Mouse (Mus musculus): ENCODE data around the gene Xlr4b. TPM values are rescaled to one million over a fixed set of nuclear protein-coding genes. Genes with fewer than 3 reads are reported as not detected.
"Not testable (repeated sequence)": the region's sequence is repeated elsewhere in the genome, so short reads cannot be mapped to it uniquely, and the experiment has no call there.

Gene Xlr4b
- polyA plus RNA-seq, 1 experiment, result 13.3 TPM

DNA sequence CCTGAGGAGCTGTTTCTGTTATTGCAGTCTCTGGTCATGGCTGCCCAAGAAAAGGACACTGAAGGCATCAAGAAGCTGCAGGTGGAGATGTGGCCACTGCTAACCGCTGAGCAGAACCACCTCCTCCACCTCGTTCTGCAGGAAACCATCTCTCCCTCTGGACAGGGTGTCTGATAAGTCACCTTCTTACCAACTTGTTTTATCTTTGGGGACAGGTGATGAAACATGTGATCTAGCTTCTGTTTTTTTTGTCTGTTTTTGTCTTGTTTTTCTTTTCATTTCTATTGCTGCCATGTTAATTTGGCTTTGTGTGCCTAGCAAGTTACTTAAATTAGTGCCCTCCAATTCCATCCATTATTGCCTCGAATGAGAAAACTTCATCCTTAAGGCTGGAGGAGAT lies 15.2 kb downstream of the Xlr4b start:
- 21% methylated on average over 3 of the region's 3 CpGs for WGBS
- Histone ChIP-seq H3K27ac (ENCODE audit: control insufficient read depth, insufficient read depth, low read length) (peak overlapping the region; percentile 33; the same call in 1 of the 2 replicates), H3K27me3 (ENCODE audit: control insufficient read depth, insufficient read depth, low read length) (no peaks in the 10 kb centered on the region), H3K4me3 (ENCODE audit: control insufficient read depth, insufficient read depth, low read length) (peak overlapping the region; percentile 95), H3K36me3 (ENCODE audit: control insufficient read depth, insufficient read depth, low read length) (no peaks in the 10 kb centered on the region), H3K4me1 (replicated peaks; ENCODE audit: control insufficient read depth, insufficient read depth, low read length) (peaks cover 4% of the 10 kb centered on the region)
- TF ChIP-seq CTCF (IDR thresholded peaks at IDR 0.05; ENCODE audit: borderline replicate concordance, control insufficient read depth, extremely low read depth, insufficient read depth, low read length, poor library complexity), result no peak
- TF ChIP-seq POLR2A (IDR thresholded peaks at IDR 0.05; ENCODE audit: control insufficient read depth, extremely low read depth, insufficient read depth, low read length, poor library complexity), result no peak
- no peak for DNase-seq

- not testable (repeated sequence) for H3K4me3 ChIP-seq (ENCODE audit: control insufficient read depth, insufficient read depth, low read length); H3K4me1 ChIP-seq (replicated peaks; ENCODE audit: control insufficient read depth, insufficient read depth, low read length); H3K27me3 ChIP-seq (ENCODE audit: control insufficient read depth, insufficient read depth, low read length); H3K27ac ChIP-seq (ENCODE audit: control insufficient read depth, insufficient read depth, low read length); H3K36me3 ChIP-seq (ENCODE audit: control insufficient read depth, insufficient read depth, low read length)
- WGBS, result 32% methylated on average over 14 of the region's 14 CpGs
- peak; percentile 2 for DNase-seq
Observed at GRCm38 (mm10) chrX:73242821-73243325, 28.7 kb downstream of the Xlr4b start, which contains the start of gene Xlr4c. Gene Xlr4c (minus strand): TSS chrX:73243130.

DNA sequence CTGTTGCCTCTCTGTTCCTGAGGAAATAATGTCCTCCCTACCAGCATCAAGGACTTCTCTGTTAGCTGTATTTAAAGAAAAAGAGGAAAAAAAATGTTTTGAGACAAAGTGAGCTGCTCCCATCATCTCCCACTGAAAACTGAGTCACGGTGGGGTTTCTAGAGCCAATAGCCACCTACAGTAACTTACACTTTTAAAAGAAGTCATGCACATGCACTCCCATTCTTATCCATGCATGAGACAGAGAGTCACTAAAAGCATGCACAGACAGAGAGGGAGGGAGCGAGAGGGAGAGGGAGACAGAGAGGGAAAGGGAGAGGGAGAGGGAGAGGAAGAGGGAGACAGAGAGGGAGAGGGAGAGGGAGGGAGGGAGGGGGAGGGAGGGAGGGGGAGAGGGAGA lies 48.3 kb downstream of the Xlr4b start:
- not testable (repeated sequence) for H3K4me1 ChIP-seq (replicated peaks; ENCODE audit: control insufficient read depth, insufficient read depth, low read length); H3K4me3 ChIP-seq (ENCODE audit: control insufficient read depth, insufficient read depth, low read length); DNase-seq; H3K27me3 ChIP-seq (ENCODE audit: control insufficient read depth, insufficient read depth, low read length); H3K27ac ChIP-seq (ENCODE audit: control insufficient read depth, insufficient read depth, low read length); H3K36me3 ChIP-seq (ENCODE audit: control insufficient read depth, insufficient read depth, low read length)
- 83% methylated on average over 1 of the region's 2 CpGs for WGBS

DNA sequence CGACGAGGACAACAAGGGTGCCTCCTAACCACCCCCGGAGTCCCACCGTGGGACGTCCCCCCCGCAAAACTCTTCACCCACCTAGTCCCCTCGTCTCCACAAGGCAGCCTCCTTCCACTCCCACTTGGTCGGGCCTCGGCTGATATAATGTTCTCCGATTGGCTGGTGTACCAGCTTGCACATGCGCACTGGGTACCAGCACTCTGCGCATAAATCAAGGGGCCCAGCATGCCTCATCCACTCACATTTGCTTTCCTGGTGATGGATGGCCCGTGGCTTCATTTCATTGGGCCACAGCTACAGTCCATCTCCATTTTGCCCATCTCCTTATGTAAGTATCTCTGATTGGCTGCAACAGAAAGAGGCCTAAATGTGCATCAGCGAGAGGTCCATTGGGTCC lies 51.1 kb downstream of the Xlr4b start, which contains the start of gene Xlr3c:
Gene Xlr3c, minus strand, starts transcription at position 121 of the 400 bp plus-strand sequence.
- not testable (repeated sequence) for H3K4me1 ChIP-seq (replicated peaks; ENCODE audit: control insufficient read depth, insufficient read depth, low read length); H3K4me3 ChIP-seq (ENCODE audit: control insufficient read depth, insufficient read depth, low read length); DNase-seq

More for the DNA sequence above, 51.1 kb downstream of the Xlr4b start, which contains the start of gene Xlr3c:
- not testable (repeated sequence) for H3K36me3 ChIP-seq (ENCODE audit: control insufficient read depth, insufficient read depth, low read length); H3K27me3 ChIP-seq (ENCODE audit: control insufficient read depth, insufficient read depth, low read length); H3K27ac ChIP-seq (ENCODE audit: control insufficient read depth, insufficient read depth, low read length)
- 95% methylated on average over 14 of the region's 14 CpGs for WGBS

Other genes with a start within 250 kb of the Xlr4b start
- gene Zfp185, start 227.0 kb upstream of the Xlr4b start, polyA plus RNA-seq (2012; rRNA removed), result 1.0 and 1.3 TPM in 2 replicates
- not detected in 2 replicates for gene Pnma5, start 177.2 kb upstream of the Xlr4b start, polyA plus RNA-seq (2012; rRNA removed)
- not detected in 2 replicates for gene Pnma3, start 149.5 kb upstream of the Xlr4b start, polyA plus RNA-seq (2012; rRNA removed)
- 4.0 and 7.7 TPM in 2 replicates for gene Xlr4a, start 131.9 kb upstream of the Xlr4b start, polyA plus RNA-seq (2012; rRNA removed)
- gene Xlr3a, start 117.2 kb upstream of the Xlr4b start, polyA plus RNA-seq (2012; rRNA removed), result 0.97 TPM in 1 of 2 replicates, not detected in the other
- 0.11 and 0.17 TPM in 2 replicates for gene Gm14685, start 97.3 kb upstream of the Xlr4b start, polyA plus RNA-seq (2012; rRNA removed)
- not detected in 2 replicates for gene Xlr5b, start 65.5 kb upstream of the Xlr4b start, polyA plus RNA-seq (2012; rRNA removed)
- not detected in 2 replicates for gene DXBay18, start 64.9 kb upstream of the Xlr4b start, polyA plus RNA-seq (2012; rRNA removed)
- not detected in 2 replicates for gene Spin2d, start 37.3 kb upstream of the Xlr4b start, polyA plus RNA-seq (2012; rRNA removed)
- 0.56 and 2.8 TPM in 2 replicates for gene Xlr3b, start 22.1 kb upstream of the Xlr4b start, polyA plus RNA-seq (2012; rRNA removed)
- gene F8a, start 14.0 kb downstream of the Xlr4b start, polyA plus RNA-seq (2012; rRNA removed), result 21.8 and 26.5 TPM in 2 replicates
- gene Xlr4c, start 28.8 kb downstream of the Xlr4b start, polyA plus RNA-seq (2012; rRNA removed), result 4.1 and 6.8 TPM in 2 replicates
- gene Xlr3c, start 51.1 kb downstream of the Xlr4b start, polyA plus RNA-seq (2012; rRNA removed), result not detected in 2 replicates
- gene Xlr5a, start 78.6 kb downstream of the Xlr4b start, polyA plus RNA-seq (2012; rRNA removed), result 0.05 TPM in 1 of 2 replicates, not detected in the other
- 0.11 TPM in 1 of 2 replicates, not detected in the other for gene Xlr5c, start 78.6 kb downstream of the Xlr4b start, polyA plus RNA-seq (2012; rRNA removed)
- not detected in 2 replicates for gene Gm45015, start 122.5 kb downstream of the Xlr4b start, polyA plus RNA-seq (2012; rRNA removed)
- gene Zfp275, start 128.3 kb downstream of the Xlr4b start, polyA plus RNA-seq (2012; rRNA removed), result 30.6 and 31.2 TPM in 2 replicates
- gene Gm18336, start 184.4 kb downstream of the Xlr4b start, polyA plus RNA-seq (2012; rRNA removed), result not detected in 2 replicates
- gene Zfp92, start 196.8 kb downstream of the Xlr4b start, polyA plus RNA-seq (2012; rRNA removed), result 0.03 and 0.07 TPM in 2 replicates
- 1.7 and 2.2 TPM in 2 replicates for gene Trex2, start 221.0 kb downstream of the Xlr4b start, polyA plus RNA-seq (2012; rRNA removed)
- gene Haus7, start 244.7 kb downstream of the Xlr4b start, polyA plus RNA-seq (2012; rRNA removed), result 20.8 and 21.4 TPM in 2 replicates

All from thymus, adult 2 months (tissue).